Mouse (Mus musculus): ENCODE data around the gene Lrrc27. TPM values are rescaled to one million over a fixed set of nuclear protein-coding genes. Genes with fewer than 3 reads are reported as not detected.
A peak's percentile ranks its signal among the peaks of the same experiment; 100 is the strongest.

Lrrc27 gene
- polyA plus RNA-seq, 1 experiment, result 4.6 TPM

GRCm38 (mm10) chr7:139270738-139271137, 58.0 kb downstream of the Lrrc27 start:
- TF ChIP-seq CTCF (IDR thresholded peaks at IDR 0.05; ENCODE audit: low read depth, low read length) (no peak), POLR2A (IDR thresholded peaks at IDR 0.05; ENCODE audit: borderline replicate concordance, low read depth, low read length) (no peak)
- Histone ChIP-seq H3K4me3 (ENCODE audit: insufficient read depth, low read length) (no peak overlapping the region), H3K27ac (ENCODE audit: insufficient read depth, low read depth, low read length) (no peak overlapping the region), H3K4me1 (ENCODE audit: control insufficient read depth, insufficient read depth, low read length) (peaks cover 46% of the 10 kb centered on the region)

- H3K4me3 ChIP-seq (ENCODE audit: insufficient read depth, low read length), result no peak overlapping the region
- no peak overlapping the region for H3K27ac ChIP-seq (ENCODE audit: insufficient read depth, low read depth, low read length)
- peaks cover 42% of the 10 kb centered on the region for H3K4me1 ChIP-seq (ENCODE audit: control insufficient read depth, insufficient read depth, low read length)
- TF ChIP-seq CTCF (IDR thresholded peaks at IDR 0.05; ENCODE audit: low read depth, low read length) (no peak), POLR2A (IDR thresholded peaks at IDR 0.05; ENCODE audit: borderline replicate concordance, low read depth, low read length) (no peak)
These were observed 59.1 kb downstream of the Lrrc27 start for GRCm38 (mm10) chr7:139271871-139272270.

GRCm38 (mm10) chr7:139272639-139273396, 60.0 kb downstream of the Lrrc27 start:
- H3K27ac ChIP-seq (ENCODE audit: insufficient read depth, low read depth, low read length), result peak overlapping the region; percentile 67
- TF ChIP-seq CTCF (IDR thresholded peaks at IDR 0.05; ENCODE audit: low read depth, low read length), result no peak
- TF ChIP-seq POLR2A (IDR thresholded peaks at IDR 0.05; ENCODE audit: borderline replicate concordance, low read depth, low read length), result no peak
- peaks cover 33% of the 10 kb centered on the region for H3K4me1 ChIP-seq (ENCODE audit: control insufficient read depth, insufficient read depth, low read length)
- no peak overlapping the region for H3K4me3 ChIP-seq (ENCODE audit: insufficient read depth, low read length)

- Histone ChIP-seq H3K27ac (ENCODE audit: insufficient read depth, low read depth, low read length) (peak overlapping the region; percentile 86), H3K4me3 (ENCODE audit: insufficient read depth, low read length) (no peak overlapping the region), H3K4me1 (ENCODE audit: control insufficient read depth, insufficient read depth, low read length) (peaks cover 31% of the 10 kb centered on the region)
- TF ChIP-seq POLR2A (IDR thresholded peaks at IDR 0.05; ENCODE audit: borderline replicate concordance, low read depth, low read length), result no peak
- no peak for TF ChIP-seq CTCF (IDR thresholded peaks at IDR 0.05; ENCODE audit: low read depth, low read length)
These were observed 60.6 kb downstream of the Lrrc27 start for GRCm38 (mm10) chr7:139273397-139273719.

GRCm38 (mm10) chr7:139275586-139275985, 62.8 kb downstream of the Lrrc27 start:
- peaks cover 36% of the 10 kb centered on the region for H3K4me1 ChIP-seq (ENCODE audit: control insufficient read depth, insufficient read depth, low read length)
- no peak overlapping the region for H3K27ac ChIP-seq (ENCODE audit: insufficient read depth, low read depth, low read length)
- no peak for TF ChIP-seq CTCF (IDR thresholded peaks at IDR 0.05; ENCODE audit: low read depth, low read length)
- no peak for TF ChIP-seq POLR2A (IDR thresholded peaks at IDR 0.05; ENCODE audit: borderline replicate concordance, low read depth, low read length)
- no peak overlapping the region for H3K4me3 ChIP-seq (ENCODE audit: insufficient read depth, low read length)

GRCm38 (mm10) chr7:139276150-139276549, 63.4 kb downstream of the Lrrc27 start:
- H3K4me1 ChIP-seq (ENCODE audit: control insufficient read depth, insufficient read depth, low read length), result peaks cover 40% of the 10 kb centered on the region
- H3K27ac ChIP-seq (ENCODE audit: insufficient read depth, low read depth, low read length), result no peak overlapping the region
- no peak overlapping the region for H3K4me3 ChIP-seq (ENCODE audit: insufficient read depth, low read length)
- TF ChIP-seq POLR2A (IDR thresholded peaks at IDR 0.05; ENCODE audit: borderline replicate concordance, low read depth, low read length) (no peak), CTCF (IDR thresholded peaks at IDR 0.05; ENCODE audit: low read depth, low read length) (no peak)

- Histone ChIP-seq H3K27ac (ENCODE audit: insufficient read depth, low read depth, low read length) (no peak overlapping the region), H3K4me1 (ENCODE audit: control insufficient read depth, insufficient read depth, low read length) (peaks cover 39% of the 10 kb centered on the region), H3K4me3 (ENCODE audit: insufficient read depth, low read length) (no peak overlapping the region)
- TF ChIP-seq CTCF (IDR thresholded peaks at IDR 0.05; ENCODE audit: low read depth, low read length) (no peak), POLR2A (IDR thresholded peaks at IDR 0.05; ENCODE audit: borderline replicate concordance, low read depth, low read length) (no peak)
These were observed 64.7 kb downstream of the Lrrc27 start for GRCm38 (mm10) chr7:139277536-139277935.

GRCm38 (mm10) chr7:139279571-139279970, 66.8 kb downstream of the Lrrc27 start:
- no peak overlapping the region for H3K4me3 ChIP-seq (ENCODE audit: insufficient read depth, low read length)
- TF ChIP-seq POLR2A (IDR thresholded peaks at IDR 0.05; ENCODE audit: borderline replicate concordance, low read depth, low read length) (no peak), CTCF (IDR thresholded peaks at IDR 0.05; ENCODE audit: low read depth, low read length) (no peak)
- H3K27ac ChIP-seq (ENCODE audit: insufficient read depth, low read depth, low read length), result no peak overlapping the region
- peaks cover 29% of the 10 kb centered on the region for H3K4me1 ChIP-seq (ENCODE audit: control insufficient read depth, insufficient read depth, low read length)

- H3K4me1 ChIP-seq (ENCODE audit: control insufficient read depth, insufficient read depth, low read length), result peaks cover 27% of the 10 kb centered on the region
- no peak overlapping the region for H3K27ac ChIP-seq (ENCODE audit: insufficient read depth, low read depth, low read length)
- TF ChIP-seq CTCF (IDR thresholded peaks at IDR 0.05; ENCODE audit: low read depth, low read length), result no peak
- TF ChIP-seq POLR2A (IDR thresholded peaks at IDR 0.05; ENCODE audit: borderline replicate concordance, low read depth, low read length), result no peak
- H3K4me3 ChIP-seq (ENCODE audit: insufficient read depth, low read length), result no peak overlapping the region
These were observed 67.3 kb downstream of the Lrrc27 start for GRCm38 (mm10) chr7:139280044-139280443.

GRCm38 (mm10) chr7:139281195-139281594, 68.4 kb downstream of the Lrrc27 start:
- TF ChIP-seq CTCF (IDR thresholded peaks at IDR 0.05; ENCODE audit: low read depth, low read length) (no peak), POLR2A (IDR thresholded peaks at IDR 0.05; ENCODE audit: borderline replicate concordance, low read depth, low read length) (no peak)
- no peak overlapping the region for H3K4me3 ChIP-seq (ENCODE audit: insufficient read depth, low read length)
- peak overlapping the region; percentile 35; the same call in 1 of the 2 replicates for H3K27ac ChIP-seq (ENCODE audit: insufficient read depth, low read depth, low read length)
- H3K4me1 ChIP-seq (ENCODE audit: control insufficient read depth, insufficient read depth, low read length), result peaks cover 33% of the 10 kb centered on the region
